Mouse (Mus musculus) olfactory bulb, adult 2 months (tissue): ENCODE data around the gene Ikzf1.

Source experiments
- CTCF ChIP-seq: fragments of 200-500 bp; IDR thresholded peaks from 2 replicates; pipeline ENCODE4 v1.5.1; 2012; ENCODE audit warnings: low read depth, mild to moderate bottlenecking, low read length, moderate library complexity; ENCODE audit not compliant: insufficient read depth
- POLR2A ChIP-seq: fragments of 200-500 bp; IDR thresholded peaks from 2 replicates; pipeline ENCODE4 v1.6.1; 2012; ENCODE audit warnings: mild to moderate bottlenecking, low read depth, low read length, moderate library complexity; ENCODE audit not compliant: insufficient read depth

DNA sequence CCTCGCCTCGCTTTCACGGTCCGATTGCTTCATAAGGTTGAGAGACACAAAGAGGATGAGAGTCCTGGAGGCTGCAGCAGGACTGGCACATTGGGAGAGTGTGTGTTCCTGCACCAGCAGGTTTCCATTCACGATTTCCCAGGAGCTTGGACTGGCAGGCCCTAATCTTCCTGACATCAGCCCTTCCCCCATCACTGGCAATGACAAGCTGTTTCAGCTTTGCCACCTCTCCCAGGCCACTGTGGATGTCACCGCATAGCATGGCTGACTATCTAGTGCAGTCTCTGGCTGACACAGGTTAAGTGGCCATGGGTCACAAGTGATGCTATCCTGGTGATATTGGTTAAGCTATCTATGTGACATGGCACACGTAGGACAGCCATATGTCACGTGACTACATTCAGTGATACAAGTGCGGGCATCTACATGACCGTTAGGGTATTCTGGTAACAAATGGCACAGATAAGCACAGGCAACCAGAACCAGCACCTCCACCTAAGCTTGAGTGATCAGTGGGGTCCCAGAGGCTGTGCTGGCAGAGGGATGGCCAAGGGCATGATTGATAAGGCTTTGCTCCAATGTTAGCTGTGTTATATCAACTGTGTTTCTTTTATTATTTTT lies 43.2 kb downstream of the Ikzf1 start:
- TF ChIP-seq CTCF (no peak), POLR2A (no peak)
